Mouse (Mus musculus): ENCODE data around the gene Sart1.

Sart1 gene

GRCm38 (mm10) chr19:5388588-5389242 is at the start of gene Sart1:
Gene Sart1 (minus strand): TSS chr19:5388703.
- DNase-seq (ENCODE audit: extremely low read depth, low read depth): peak; percentile 87

- DNase-seq (ENCODE audit: extremely low read depth, low read depth): no peak
These were observed 45.4 kb upstream of the Sart1 start for GRCm38 (mm10) chr19:5433951-5434350.

- no peak for DNase-seq (ENCODE audit: extremely low read depth, low read depth)
These were observed 44.7 kb upstream of the Sart1 start for GRCm38 (mm10) chr19:5432992-5433852.

- DNase-seq (ENCODE audit: extremely low read depth, low read depth): no peak
These were observed 43.5 kb upstream of the Sart1 start for GRCm38 (mm10) chr19:5431911-5432464.

GRCm38 (mm10) chr19:5430408-5430807 is 41.9 kb upstream of the Sart1 start:
- no peak for DNase-seq (ENCODE audit: extremely low read depth, low read depth)

GRCm38 (mm10) chr19:5429806-5430205 is 41.3 kb upstream of the Sart1 start:
- DNase-seq (ENCODE audit: extremely low read depth, low read depth): no peak

GRCm38 (mm10) chr19:5429219-5429618 is 40.7 kb upstream of the Sart1 start:
- no peak for DNase-seq (ENCODE audit: extremely low read depth, low read depth)

- no peak for DNase-seq (ENCODE audit: extremely low read depth, low read depth)
These were observed 39.6 kb upstream of the Sart1 start for GRCm38 (mm10) chr19:5428083-5428482.

- no peak for DNase-seq (ENCODE audit: extremely low read depth, low read depth)
These were observed 38.3 kb upstream of the Sart1 start for GRCm38 (mm10) chr19:5426640-5427290.

GRCm38 (mm10) chr19:5425906-5426565 is 37.5 kb upstream of the Sart1 start:
- DNase-seq (ENCODE audit: extremely low read depth, low read depth): no peak

GRCm38 (mm10) chr19:5424782-5425741 is 36.6 kb upstream of the Sart1 start, which contains the start of the genes Drap1 and AI837181:
Gene Drap1 (minus strand): TSS chr19:5424979.
Gene AI837181 (plus strand): TSS chr19:5425144.
- peak; percentile 83 for DNase-seq (ENCODE audit: extremely low read depth, low read depth)

GRCm38 (mm10) chr19:5424092-5424781 is 35.7 kb upstream of the Sart1 start:
- no peak for DNase-seq (ENCODE audit: extremely low read depth, low read depth)

- DNase-seq (ENCODE audit: extremely low read depth, low read depth): no peak
These were observed 35.1 kb upstream of the Sart1 start for GRCm38 (mm10) chr19:5423561-5423960.

- no peak for DNase-seq (ENCODE audit: extremely low read depth, low read depth)
These were observed 34.5 kb upstream of the Sart1 start for GRCm38 (mm10) chr19:5422895-5423443.

GRCm38 (mm10) chr19:5422267-5422666 is 33.8 kb upstream of the Sart1 start:
- DNase-seq (ENCODE audit: extremely low read depth, low read depth): no peak

GRCm38 (mm10) chr19:5421784-5422183 is 33.3 kb upstream of the Sart1 start:
- no peak for DNase-seq (ENCODE audit: extremely low read depth, low read depth)

- DNase-seq (ENCODE audit: extremely low read depth, low read depth): no peak
These were observed 32.1 kb upstream of the Sart1 start for GRCm38 (mm10) chr19:5420579-5420978.

GRCm38 (mm10) chr19:5419630-5420029 is 31.1 kb upstream of the Sart1 start:
- no peak for DNase-seq (ENCODE audit: extremely low read depth, low read depth)

Measured in MEL-GATA-1-ER (cell line).